Mouse (Mus musculus): Measurements from ENCODE around the gene Phox2a. TPM values are rescaled to one million over a fixed set of nuclear protein-coding genes. Genes with fewer than 3 reads are reported as not detected.
A peak's percentile ranks its signal among the peaks of the same experiment; 100 is the strongest.

The Phox2a gene
- 0.21 TPM in 1 of 2 replicates, not detected in the other for polyA plus RNA-seq (2015; fragmentation: Nextera tagmentation; extraction: Ambion mirVana)

GRCm38 (mm10) chr7:101817861-101818401 lies at the start of gene Phox2a:
Phox2a (plus strand) TSS chr7:101818313.
- no peak for ATAC-seq
- Histone ChIP-seq H3K9me3 (replicated peaks; ENCODE audit: control insufficient read depth, low read length, poor library complexity, severe bottlenecking) (no peaks in the 10 kb centered on the region), H3K4me2 (ENCODE audit: low read length) (peak within 1 kb of the TSS; percentile 24), H3K4me3 (ENCODE audit: low read depth, low read length) (peak within 1 kb of the TSS; percentile 26), H3K4me1 (ENCODE audit: control insufficient read depth, insufficient read depth, low read length) (peaks cover 17% of the 10 kb centered on the region), H3K36me3 (ENCODE audit: control insufficient read depth, insufficient read depth, low read length) (no peaks in the 10 kb centered on the region), H3K27ac (ENCODE audit: low read length) (no peak within 1 kb of the TSS), H3K9ac (ENCODE audit: low read depth, low read length) (no peak within 1 kb of the TSS), H3K27me3 (ENCODE audit: control insufficient read depth, insufficient read depth, low read depth, low read length) (peaks cover 60% of the 10 kb centered on the region)
- WGBS: under 1% methylated on average over 43 of the region's 45 CpGs

DNA sequence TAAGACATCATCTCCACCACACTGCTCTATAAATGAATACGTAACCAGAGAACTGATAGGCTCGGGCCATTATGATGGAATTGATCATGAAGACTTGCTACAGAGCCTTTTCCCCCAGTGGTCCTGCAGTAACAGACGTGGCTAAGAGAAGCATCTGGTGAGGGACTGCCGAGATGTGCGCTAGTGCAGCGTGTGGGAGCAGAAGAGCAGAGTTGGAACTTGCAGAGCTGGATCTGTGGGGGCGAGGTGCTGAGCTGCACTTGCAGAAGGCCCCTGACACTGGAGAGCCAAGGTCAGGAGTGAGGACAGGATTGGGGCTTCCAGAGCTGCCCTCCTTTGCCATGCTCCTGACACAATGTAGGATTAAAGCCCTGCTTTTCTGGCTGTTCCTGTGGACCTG lies 48.1 kb upstream of the Phox2a start:
- Histone ChIP-seq H3K4me2 (ENCODE audit: low read length) (no peak overlapping the region), H3K9ac (ENCODE audit: low read depth, low read length) (no peak overlapping the region), H3K27ac (ENCODE audit: low read length) (no peak overlapping the region), H3K36me3 (ENCODE audit: control insufficient read depth, insufficient read depth, low read length) (peaks cover 2% of the 10 kb centered on the region; the same call in 1 of the 2 replicates), H3K4me1 (ENCODE audit: control insufficient read depth, insufficient read depth, low read length) (peaks cover 23% of the 10 kb centered on the region), H3K4me3 (ENCODE audit: low read depth, low read length) (no peak overlapping the region), H3K27me3 (ENCODE audit: control insufficient read depth, insufficient read depth, low read depth, low read length) (no peaks in the 10 kb centered on the region), H3K9me3 (replicated peaks; ENCODE audit: control insufficient read depth, low read length, poor library complexity, severe bottlenecking) (no peaks in the 10 kb centered on the region)
- ATAC-seq: no peak
- WGBS: 69% methylated on average over 7 of the region's 7 CpGs

- Histone ChIP-seq H3K27ac (ENCODE audit: low read length) (no peak overlapping the region), H3K36me3 (ENCODE audit: control insufficient read depth, insufficient read depth, low read length) (peaks cover 2% of the 10 kb centered on the region; the same call in 1 of the 2 replicates), H3K9ac (ENCODE audit: low read depth, low read length) (no peak overlapping the region), H3K9me3 (replicated peaks; ENCODE audit: control insufficient read depth, low read length, poor library complexity, severe bottlenecking) (no peaks in the 10 kb centered on the region), H3K4me1 (ENCODE audit: control insufficient read depth, insufficient read depth, low read length) (peaks cover 23% of the 10 kb centered on the region), H3K4me3 (ENCODE audit: low read depth, low read length) (no peak overlapping the region), H3K27me3 (ENCODE audit: control insufficient read depth, insufficient read depth, low read depth, low read length) (no peaks in the 10 kb centered on the region), H3K4me2 (ENCODE audit: low read length) (no peak overlapping the region)
- WGBS: 79% methylated on average over 1 of the region's 1 CpGs
- no peak for ATAC-seq
Observed at GRCm38 (mm10) chr7:101771604-101772003, 46.5 kb upstream of the Phox2a start.

- peak; percentile 62 for ATAC-seq
- Histone ChIP-seq H3K4me3 (ENCODE audit: low read depth, low read length) (no peak overlapping the region), H3K9me3 (replicated peaks; ENCODE audit: control insufficient read depth, low read length, poor library complexity, severe bottlenecking) (no peaks in the 10 kb centered on the region), H3K4me2 (ENCODE audit: low read length) (0 out of 2 replicates have a peak overlapping the region, but pooled peaks have one; percentile 8), H3K27me3 (ENCODE audit: control insufficient read depth, insufficient read depth, low read depth, low read length) (no peaks in the 10 kb centered on the region), H3K4me1 (ENCODE audit: control insufficient read depth, insufficient read depth, low read length) (peaks cover 23% of the 10 kb centered on the region), H3K36me3 (ENCODE audit: control insufficient read depth, insufficient read depth, low read length) (peaks cover 2% of the 10 kb centered on the region; the same call in 1 of the 2 replicates), H3K9ac (ENCODE audit: low read depth, low read length) (no peak overlapping the region), H3K27ac (ENCODE audit: low read length) (no peak overlapping the region)
- WGBS: 23% methylated on average over 8 of the region's 8 CpGs
Observed at GRCm38 (mm10) chr7:101772687-101773086, 45.4 kb upstream of the Phox2a start.

DNA sequence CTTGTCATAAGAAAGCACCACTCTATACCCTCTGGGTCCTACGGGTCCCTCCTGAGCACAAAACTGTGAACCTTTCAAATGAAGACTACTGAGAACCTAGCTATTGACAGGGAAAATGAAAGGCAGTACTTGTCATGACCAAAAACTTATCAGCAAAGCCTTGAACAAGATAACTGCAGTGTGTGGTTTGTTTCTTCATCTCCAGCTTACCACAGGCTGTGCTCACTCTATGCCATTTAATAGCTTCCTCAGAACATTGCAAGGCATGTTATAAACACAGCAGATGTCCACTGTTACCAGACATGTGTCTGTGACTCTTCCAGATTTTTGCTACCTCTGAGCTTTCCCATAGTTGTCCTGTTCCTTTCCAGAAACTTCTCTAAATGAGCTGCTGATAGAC lies 41.1 kb upstream of the Phox2a start:
- Histone ChIP-seq H3K36me3 (ENCODE audit: control insufficient read depth, insufficient read depth, low read length) (peaks cover 5% of the 10 kb centered on the region; the same call in 1 of the 2 replicates), H3K4me2 (ENCODE audit: low read length) (no peak overlapping the region), H3K9me3 (replicated peaks; ENCODE audit: control insufficient read depth, low read length, poor library complexity, severe bottlenecking) (no peaks in the 10 kb centered on the region), H3K27me3 (ENCODE audit: control insufficient read depth, insufficient read depth, low read depth, low read length) (no peaks in the 10 kb centered on the region), H3K9ac (ENCODE audit: low read depth, low read length) (no peak overlapping the region), H3K4me1 (ENCODE audit: control insufficient read depth, insufficient read depth, low read length) (peaks cover 12% of the 10 kb centered on the region), H3K27ac (ENCODE audit: low read length) (no peak overlapping the region), H3K4me3 (ENCODE audit: low read depth, low read length) (no peak overlapping the region)
- whole genome bisulfite sequencing: 100% methylated on average over 1 of the region's 1 CpGs
- no peak for ATAC-seq

- 4% methylated on average over 35 of the region's 35 CpGs for WGBS
- H3K4me1 ChIP-seq (ENCODE audit: control insufficient read depth, insufficient read depth, low read length): peaks cover 17% of the 10 kb centered on the region
- no peaks in the 10 kb centered on the region for H3K36me3 ChIP-seq (ENCODE audit: control insufficient read depth, insufficient read depth, low read length)
- H3K27ac ChIP-seq (ENCODE audit: low read length): no peak overlapping the region
- H3K4me3 ChIP-seq (ENCODE audit: low read depth, low read length): peak overlapping the region; percentile 35
- peak overlapping the region; percentile 73 for H3K4me2 ChIP-seq (ENCODE audit: low read length)
- ATAC-seq: no peak
- H3K9me3 ChIP-seq (replicated peaks; ENCODE audit: control insufficient read depth, low read length, poor library complexity, severe bottlenecking): no peaks in the 10 kb centered on the region
- peaks cover 67% of the 10 kb centered on the region for H3K27me3 ChIP-seq (ENCODE audit: control insufficient read depth, insufficient read depth, low read depth, low read length)
- 0 out of 2 replicates have a peak overlapping the region, but pooled peaks have one; percentile 25 for H3K9ac ChIP-seq (ENCODE audit: low read depth, low read length)
Observed at GRCm38 (mm10) chr7:101820295-101821030, 2.4 kb downstream of the Phox2a start.

- Histone ChIP-seq H3K9ac (ENCODE audit: low read depth, low read length) (peak overlapping the region; percentile 53), H3K27me3 (ENCODE audit: control insufficient read depth, insufficient read depth, low read depth, low read length) (peaks cover 62% of the 10 kb centered on the region), H3K27ac (ENCODE audit: low read length) (no peak overlapping the region), H3K36me3 (ENCODE audit: control insufficient read depth, insufficient read depth, low read length) (no peaks in the 10 kb centered on the region), H3K4me2 (ENCODE audit: low read length) (peak overlapping the region; percentile 73), H3K4me3 (ENCODE audit: low read depth, low read length) (peak overlapping the region; percentile 36), H3K9me3 (replicated peaks; ENCODE audit: control insufficient read depth, low read length, poor library complexity, severe bottlenecking) (no peaks in the 10 kb centered on the region), H3K4me1 (ENCODE audit: control insufficient read depth, insufficient read depth, low read length) (peaks cover 17% of the 10 kb centered on the region)
- under 1% methylated on average over 69 of the region's 71 CpGs for WGBS
- ATAC-seq: peak; percentile 59
Observed at GRCm38 (mm10) chr7:101821571-101822501, 3.7 kb downstream of the Phox2a start.

DNA sequence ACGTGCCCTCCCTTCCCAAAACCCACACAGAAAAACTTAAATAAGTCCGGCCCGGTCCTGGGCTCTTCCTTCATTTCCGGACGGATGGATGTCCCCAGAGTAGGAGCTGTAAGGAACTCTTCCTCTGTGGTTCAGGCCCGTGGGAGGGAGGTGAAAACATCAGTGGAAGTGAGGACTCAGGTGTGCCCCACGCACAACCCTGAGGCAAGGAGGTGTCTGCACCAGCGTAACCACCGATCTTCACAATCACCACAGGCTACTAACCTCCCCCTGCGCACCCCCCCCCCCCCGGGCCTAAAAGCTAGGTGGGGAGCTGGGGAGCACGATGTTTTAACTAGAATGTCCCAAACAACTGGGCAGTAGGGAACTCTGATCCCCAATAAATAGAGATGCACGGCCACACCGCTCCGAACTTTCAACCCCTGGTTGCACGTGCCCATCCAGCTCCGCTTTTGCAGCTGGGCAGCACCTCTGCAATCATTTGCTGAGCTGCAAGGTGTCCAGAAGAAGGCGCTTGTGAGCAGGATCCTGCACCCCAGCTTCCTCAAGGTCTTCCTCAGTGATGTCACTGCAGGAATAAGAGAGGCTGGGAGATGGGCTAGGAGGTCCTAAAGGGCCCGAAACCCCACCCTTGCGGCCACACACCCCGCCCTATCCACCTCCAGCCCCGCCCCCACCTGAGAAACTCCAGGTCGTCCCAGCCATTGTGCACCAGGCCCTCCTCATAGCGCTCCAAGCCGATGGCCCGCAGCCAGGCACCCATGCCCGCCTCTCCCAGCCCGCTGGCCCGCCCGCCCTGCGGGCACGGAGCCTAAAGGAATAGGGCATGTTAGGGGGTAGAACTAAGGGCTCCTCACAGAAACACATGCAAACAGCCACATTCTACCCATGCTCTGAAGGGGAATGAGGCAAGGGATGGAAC lies 5.0 kb downstream of the Phox2a start:
- no peak overlapping the region for H3K27ac ChIP-seq (ENCODE audit: low read length)
- ATAC-seq: no peak
- no peak overlapping the region for H3K9ac ChIP-seq (ENCODE audit: low read depth, low read length)
- peaks cover 16% of the 10 kb centered on the region for H3K4me1 ChIP-seq (ENCODE audit: control insufficient read depth, insufficient read depth, low read length)
- no peak overlapping the region for H3K4me2 ChIP-seq (ENCODE audit: low read length)
- 36% methylated on average over 31 of the region's 32 CpGs for WGBS
- no peak overlapping the region for H3K4me3 ChIP-seq (ENCODE audit: low read depth, low read length)
- H3K27me3 ChIP-seq (ENCODE audit: control insufficient read depth, insufficient read depth, low read depth, low read length): peaks cover 51% of the 10 kb centered on the region
- no peaks in the 10 kb centered on the region for H3K36me3 ChIP-seq (ENCODE audit: control insufficient read depth, insufficient read depth, low read length)
- H3K9me3 ChIP-seq (replicated peaks; ENCODE audit: control insufficient read depth, low read length, poor library complexity, severe bottlenecking): no peaks in the 10 kb centered on the region
